Mouse (Mus musculus) stomach, postnatal 0 days (tissue): Measurements from ENCODE around the gene Slc23a4. TPM values are rescaled to one million over a fixed set of nuclear protein-coding genes. Genes with fewer than 3 reads are reported as not detected.

Experiments used
- ATAC-seq: fragments of 200-750 bp; cut with Nextera tagmentation; 2 replicates; pipeline ENCODE4 v1.8.0; 2017; ENCODE audit not compliant: low FRiP score, low TSS enrichment
- DNase-seq: peaks from one replicate; pipeline ENCODE4 v3.0.0-alpha.2; 2016; ENCODE audit warnings: low spot score
- H3K27ac ChIP-seq: fragments of 300-500 bp; sonication (generic); replicated peaks from 2 replicates; pipeline ENCODE4 v1.5.1; 2014; ENCODE audit warnings: mild to moderate bottlenecking, control low read depth
- H3K27me3 ChIP-seq: fragments of 300-500 bp; sonication (generic); 2 replicates; pipeline ENCODE4 v1.6.1; 2014; ENCODE audit warnings: low read length; ENCODE audit not compliant: control insufficient read depth, insufficient read depth
- H3K36me3 ChIP-seq: fragments of 300-500 bp; sonication (generic); 2 replicates; pipeline ENCODE4 v1.6.1; 2014; ENCODE audit warnings: low read length, mixed read lengths; ENCODE audit not compliant: control insufficient read depth, insufficient read depth
- H3K4me1 ChIP-seq: fragments of 300-500 bp; sonication (generic); replicated peaks from 2 replicates; pipeline ENCODE4 v1.6.1; 2014; ENCODE audit warnings: antibody characterized with exemption; ENCODE audit not compliant: control insufficient read depth, insufficient read depth
- H3K4me2 ChIP-seq: fragments of 300-500 bp; sonication (generic); replicated peaks from 2 replicates; pipeline ENCODE4 v1.6.1; 2014; ENCODE audit warnings: low read depth, mild to moderate bottlenecking, control low read depth, moderate library complexity
- H3K4me3 ChIP-seq: fragments of 300-500 bp; sonication (generic); 2 replicates; pipeline ENCODE4 v1.5.1; 2014; ENCODE audit warnings: low read depth, low read length, control low read depth
- H3K9ac ChIP-seq: fragments of 300-500 bp; sonication (generic); 2 replicates; pipeline ENCODE4 v1.6.1; 2014; ENCODE audit warnings: mild to moderate bottlenecking, low read length, control low read depth, mixed read lengths
- H3K9me3 ChIP-seq: fragments of 300-500 bp; sonication (generic); 2 replicates; pipeline ENCODE4 v1.6.1; 2016; ENCODE audit warnings: low read length; ENCODE audit not compliant: control insufficient read depth
- CTCF ChIP-seq: IDR thresholded peaks from 2 replicates; pipeline ENCODE4 v1.5.1; 2016; ENCODE audit warnings: antibody characterized with exemption, low read depth, mild to moderate bottlenecking, moderate library complexity
- EP300 ChIP-seq: optimal IDR thresholded peaks from 2 replicates; pipeline ENCODE3; 2016; ENCODE audit warnings: antibody characterized with exemption
- WGBS: fragments of 180-500 bp; shearing (Covaris S2); extraction: QIAGEN DNeasy Blood & Tissue Kit; methylation state at CpG from one replicate; pipeline ENCODE4 v1.1.7; 2014; 5-methylcytosine and 5-hydroxymethylcytosine counted together
- polyA plus RNA-seq: library from polyadenylated mRNA; unstranded; fragments of >200 nt; fragmentation: Nextera tagmentation; extraction: Ambion mirVana; gene quantifications from 2 replicates; pipeline ENCODE4 v1.2.1, GENCODE M21; 2015

Slc23a4 gene
- polyA plus RNA-seq, 1 experiment from 2014 or later, result 1.6 TPM

DNA sequence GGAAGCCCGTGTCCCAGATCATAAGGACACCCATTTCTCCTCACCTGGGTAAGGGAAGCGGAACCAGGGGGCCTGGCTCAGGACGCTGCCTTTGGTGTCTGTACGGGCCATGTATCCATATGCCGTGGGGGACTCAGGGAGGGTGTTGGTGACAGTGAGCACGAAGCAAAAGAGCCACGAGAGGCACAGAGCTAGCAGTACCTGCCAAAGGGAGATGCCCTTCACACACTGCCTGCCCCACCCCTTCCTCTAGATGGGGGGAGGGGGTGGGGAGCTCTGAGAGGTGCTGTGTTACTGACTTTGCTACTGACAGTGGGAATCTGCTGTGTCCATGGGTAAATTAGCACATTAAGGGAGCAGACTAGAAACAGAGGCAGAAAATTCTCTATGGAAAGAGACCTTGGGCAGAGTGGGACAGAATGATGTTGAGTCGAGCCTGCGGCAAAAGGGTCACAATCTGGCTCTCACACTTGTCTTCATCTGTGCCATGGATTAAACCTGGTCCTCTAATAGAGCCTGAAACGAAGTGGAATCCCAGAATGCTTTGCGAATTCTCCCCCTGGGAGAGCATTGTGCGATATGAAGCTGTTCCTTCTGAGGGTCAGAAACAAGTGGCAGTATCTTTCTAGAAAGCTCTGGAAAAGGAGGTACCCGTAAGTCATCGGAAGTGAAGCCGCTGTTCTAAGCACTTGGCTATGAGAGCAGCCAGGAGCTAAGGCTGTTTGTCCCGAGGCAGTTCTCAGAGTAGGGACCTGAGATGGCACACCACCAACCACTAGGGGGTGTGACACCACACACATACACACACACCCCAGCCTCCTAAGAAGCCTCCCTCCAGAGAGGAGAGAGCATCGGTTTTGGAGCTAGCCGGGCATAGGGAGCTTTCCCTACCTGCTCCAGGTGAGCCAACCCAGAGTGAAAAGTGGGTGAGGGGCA lies 33.0 kb downstream of the Slc23a4 start:
- WGBS, result 52% methylated on average over 18 of the region's 18 CpGs
- Histone ChIP-seq H3K9ac (no peak overlapping the region), H3K36me3 (no peaks in the 10 kb centered on the region), H3K9me3 (no peaks in the 10 kb centered on the region), H3K4me2 (no peak overlapping the region), H3K27me3 (no peaks in the 10 kb centered on the region), H3K4me1 (no peaks in the 10 kb centered on the region), H3K27ac (no peak overlapping the region), H3K4me3 (no peak overlapping the region)
- DNase-seq, result peak; percentile 55
- peak; percentile 70 for ATAC-seq
- TF ChIP-seq EP300 (no peak), CTCF (peak; percentile 78)

DNA sequence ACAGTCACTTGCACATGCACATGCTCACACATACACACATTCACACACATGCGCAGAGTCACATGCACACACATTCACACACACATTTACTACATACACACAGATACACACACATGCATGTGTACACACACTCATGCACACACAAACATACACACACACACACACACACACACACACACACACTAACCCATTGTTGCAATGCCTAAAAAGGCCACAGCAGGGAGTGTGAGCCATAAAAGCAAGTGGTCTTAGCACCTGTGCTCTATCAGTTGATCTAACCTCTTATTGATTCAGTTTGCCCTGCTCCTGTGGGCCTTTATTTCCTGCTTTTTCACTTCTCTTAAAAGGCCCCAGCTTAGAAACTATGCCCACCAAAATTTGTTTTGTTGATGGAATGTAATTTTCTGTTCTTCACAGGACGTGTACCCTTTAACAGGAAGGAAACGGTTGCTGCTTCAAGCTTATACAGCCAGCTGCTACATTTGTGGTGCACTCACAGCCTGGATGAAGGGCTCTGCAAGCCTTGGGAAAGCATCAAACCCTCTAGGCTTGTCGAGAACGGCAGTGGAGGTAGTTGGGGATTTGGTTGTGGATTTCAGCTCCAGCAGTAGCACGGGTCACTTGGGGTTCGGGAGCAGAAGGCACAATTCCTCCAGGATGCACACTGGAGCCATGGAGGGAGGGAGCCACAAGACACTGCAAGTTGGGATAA lies 36.1 kb downstream of the Slc23a4 start:
- ATAC-seq (no peak), DNase-seq (no peak)
- Histone ChIP-seq H3K9me3 (no peaks in the 10 kb centered on the region), H3K4me1 (no peaks in the 10 kb centered on the region), H3K36me3 (no peaks in the 10 kb centered on the region), H3K27ac (0 out of 2 replicates have a peak overlapping the region, but pooled peaks have one; percentile 41), H3K9ac (no peak overlapping the region), H3K4me3 (no peak overlapping the region), H3K4me2 (no peak overlapping the region), H3K27me3 (no peaks in the 10 kb centered on the region)
- TF ChIP-seq EP300, result no peak
- no peak; the same call in 1 of the 2 replicates for TF ChIP-seq CTCF
- WGBS, result 53% methylated on average over 7 of the region's 7 CpGs

DNA sequence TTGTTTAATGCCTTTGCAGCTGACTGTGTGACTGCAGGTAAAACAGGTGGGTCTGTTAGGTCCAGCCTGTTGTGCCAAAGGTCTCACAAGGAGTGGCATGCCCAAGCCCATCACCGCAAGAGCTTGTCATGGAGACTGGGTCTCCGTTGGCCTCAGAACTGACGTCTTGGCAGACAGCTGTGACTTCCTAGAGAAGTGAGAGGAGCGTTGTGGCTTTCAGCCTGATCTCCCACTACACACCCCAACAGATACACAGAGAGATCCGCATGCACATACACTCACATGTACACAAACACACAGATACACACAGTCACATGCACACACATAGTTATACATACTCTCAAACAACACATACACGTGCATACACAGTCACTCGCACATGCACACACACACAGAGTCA lies 36.7 kb downstream of the Slc23a4 start:
- Histone ChIP-seq H3K9ac (no peak overlapping the region), H3K4me3 (no peak overlapping the region), H3K9me3 (no peaks in the 10 kb centered on the region), H3K4me1 (no peaks in the 10 kb centered on the region), H3K27me3 (no peaks in the 10 kb centered on the region), H3K36me3 (no peaks in the 10 kb centered on the region), H3K4me2 (no peak overlapping the region), H3K27ac (no peak overlapping the region)
- WGBS, result 80% methylated on average over 7 of the region's 7 CpGs
- no peak for TF ChIP-seq EP300
- no peak for ATAC-seq
- DNase-seq, result no peak

DNA sequence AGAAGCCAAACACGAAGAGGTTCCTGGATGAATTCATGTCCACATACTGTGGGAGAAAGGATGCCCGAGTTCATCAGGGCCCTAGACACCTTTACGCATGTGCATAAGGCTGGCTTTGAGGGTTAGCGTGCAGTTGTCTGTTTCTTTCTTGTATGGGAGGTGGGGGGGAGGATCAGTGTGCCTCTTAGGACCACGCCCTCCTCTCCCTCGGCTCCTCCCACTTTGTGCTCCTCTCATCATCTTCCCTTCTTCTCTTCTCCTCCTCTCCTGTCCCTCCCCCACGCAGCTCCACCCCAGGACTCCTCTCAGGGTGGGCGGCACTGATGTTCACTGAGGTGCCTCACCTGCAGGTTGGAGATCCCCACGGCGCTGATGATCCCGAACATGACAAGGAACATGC lies 39.7 kb downstream of the Slc23a4 start:
- Histone ChIP-seq H3K27me3 (no peaks in the 10 kb centered on the region), H3K27ac (no peak overlapping the region), H3K4me1 (no peaks in the 10 kb centered on the region), H3K9ac (no peak overlapping the region), H3K4me3 (no peak overlapping the region; the same call in 1 of the 2 replicates), H3K9me3 (no peaks in the 10 kb centered on the region), H3K4me2 (no peak overlapping the region), H3K36me3 (no peaks in the 10 kb centered on the region)
- 29% methylated on average over 11 of the region's 11 CpGs for WGBS
- no peak for TF ChIP-seq EP300
- no peak for TF ChIP-seq CTCF
- DNase-seq (no peak), ATAC-seq (no peak)

DNA sequence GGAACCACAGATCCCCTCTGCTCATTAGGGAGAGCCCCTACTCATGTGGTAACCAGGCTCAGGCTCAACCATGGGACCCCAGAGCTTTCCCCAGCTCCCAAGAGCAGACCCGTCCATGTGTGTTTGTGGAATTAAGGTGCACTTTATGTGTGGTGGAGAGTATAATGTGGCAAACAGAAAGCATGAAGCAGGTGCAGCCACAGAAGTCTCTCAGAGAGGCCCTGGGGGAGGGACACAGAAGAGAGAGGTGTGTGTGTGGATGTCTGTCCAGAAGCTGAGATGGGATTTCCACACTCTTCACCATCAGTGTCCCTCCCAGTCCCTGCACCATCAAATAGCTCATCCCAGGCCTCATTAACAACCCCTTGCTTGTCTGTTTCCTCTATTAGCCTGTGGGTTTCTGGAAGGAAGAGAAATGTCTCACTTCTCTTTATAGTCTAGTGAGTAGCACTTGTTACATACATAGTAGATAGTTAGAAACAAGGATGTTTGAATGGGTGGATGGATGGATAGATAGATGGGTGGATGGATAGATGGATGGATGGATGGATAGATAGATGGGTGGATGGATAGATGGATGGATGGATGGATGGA lies 41.6 kb downstream of the Slc23a4 start:
- TF ChIP-seq EP300 (no peak), CTCF (no peak)
- no peak for DNase-seq
- H3K9me3 ChIP-seq, result no peaks in the 10 kb centered on the region
- no peak overlapping the region for H3K4me2 ChIP-seq
- H3K4me3 ChIP-seq, result no peak overlapping the region
- WGBS, result 86% methylated on average over 1 of the region's 1 CpGs
- no peak for ATAC-seq
- H3K27ac ChIP-seq, result no peak overlapping the region
- H3K4me1 ChIP-seq, result no peaks in the 10 kb centered on the region
- no peaks in the 10 kb centered on the region for H3K27me3 ChIP-seq
- no peak overlapping the region for H3K9ac ChIP-seq
- no peaks in the 10 kb centered on the region for H3K36me3 ChIP-seq
